Mouse (Mus musculus): ENCODE results near the gene Tbc1d15.

Gene Tbc1d15

DNA sequence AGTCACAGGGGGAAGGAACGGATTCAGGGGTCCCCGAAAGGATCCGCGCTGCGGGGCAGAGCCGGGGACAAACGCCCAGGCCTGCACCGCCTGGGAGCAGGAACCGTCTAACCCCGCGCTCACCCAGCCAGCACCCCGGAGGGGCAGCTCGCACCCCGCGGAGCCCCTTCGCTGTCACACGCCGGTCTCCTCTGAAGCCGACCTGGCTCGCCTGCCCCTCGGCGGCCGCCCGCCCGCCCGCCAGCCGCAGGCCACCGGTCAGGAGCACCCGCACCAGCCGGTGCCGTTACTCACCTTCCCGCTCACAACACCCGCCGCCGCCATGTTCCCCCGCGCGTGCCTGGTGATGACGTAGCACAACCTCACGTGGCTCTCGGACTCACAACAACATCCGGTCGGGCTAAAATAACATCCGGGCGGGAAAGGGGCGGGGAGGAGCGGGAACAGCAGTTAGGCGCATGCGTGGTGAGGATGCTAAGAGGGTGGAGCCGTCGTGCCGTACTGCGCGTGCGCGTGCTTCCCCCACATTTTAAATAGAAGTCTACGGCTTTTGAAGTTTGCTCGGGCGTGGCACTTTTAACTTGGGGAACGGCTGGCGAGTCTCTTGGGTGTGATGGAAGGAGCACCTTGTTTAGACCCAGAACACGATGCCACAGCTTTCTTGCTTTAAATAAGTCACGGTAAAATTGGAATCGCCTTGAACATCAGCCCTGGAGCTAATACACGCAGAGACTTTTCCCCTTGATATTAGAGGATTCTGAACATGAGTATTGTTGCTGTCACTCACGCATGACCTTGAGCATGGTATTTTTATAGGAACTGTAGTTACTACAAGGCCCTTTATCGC, at the start of gene Tbc1d15:
Gene Tbc1d15, minus strand, starts transcription at position 380 of the 847 bp plus-strand sequence.
- DNase-seq (ENCODE audit: low read depth, low spot score), result peak; percentile 99

DNA sequence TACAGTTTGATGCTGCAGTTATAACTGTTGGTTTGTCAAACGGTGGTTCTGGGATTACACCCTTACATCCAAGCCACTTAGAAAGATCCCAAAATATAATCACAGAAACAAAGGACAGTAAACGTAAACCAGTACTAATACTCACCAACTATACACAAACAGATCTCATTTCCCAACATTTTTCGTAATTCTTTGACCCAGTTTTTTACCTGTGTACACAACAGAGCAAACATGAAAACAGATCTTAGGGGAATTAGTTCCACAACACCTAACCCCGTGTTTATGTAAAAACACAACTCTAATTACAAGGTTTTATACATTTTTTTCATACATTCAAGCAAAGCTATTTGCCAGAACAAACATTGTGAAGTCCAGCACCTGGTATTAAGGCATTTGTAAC, 47.4 kb upstream of the Tbc1d15 start:
- no peak for DNase-seq (ENCODE audit: low read depth, low spot score)

GRCm38 (mm10) chr10:115297582-115297981, 46.3 kb upstream of the Tbc1d15 start:
- DNase-seq (ENCODE audit: low read depth, low spot score), result no peak

- DNase-seq (ENCODE audit: low read depth, low spot score), result no peak
These were observed 45.2 kb upstream of the Tbc1d15 start for GRCm38 (mm10) chr10:115296401-115296935.

DNA sequence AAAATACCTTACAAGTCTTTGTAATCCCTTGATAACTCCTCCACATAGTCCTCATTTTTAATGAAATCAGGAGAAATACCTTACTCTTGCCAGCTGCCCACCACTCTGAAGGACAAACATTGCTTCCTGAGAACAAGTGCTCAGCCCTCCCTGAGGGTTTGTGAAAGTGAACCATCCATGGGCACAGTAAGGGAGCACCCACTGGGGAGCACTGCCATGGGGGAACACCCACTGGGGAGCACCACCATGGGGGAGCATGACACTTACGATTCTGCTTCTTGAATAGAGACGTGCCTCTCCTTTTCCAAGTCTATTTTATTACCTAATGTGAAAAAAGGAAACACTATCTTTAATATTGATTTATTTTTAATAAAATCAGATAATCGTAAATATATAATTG, 43.9 kb upstream of the Tbc1d15 start:
- no peak for DNase-seq (ENCODE audit: low read depth, low spot score)

DNA sequence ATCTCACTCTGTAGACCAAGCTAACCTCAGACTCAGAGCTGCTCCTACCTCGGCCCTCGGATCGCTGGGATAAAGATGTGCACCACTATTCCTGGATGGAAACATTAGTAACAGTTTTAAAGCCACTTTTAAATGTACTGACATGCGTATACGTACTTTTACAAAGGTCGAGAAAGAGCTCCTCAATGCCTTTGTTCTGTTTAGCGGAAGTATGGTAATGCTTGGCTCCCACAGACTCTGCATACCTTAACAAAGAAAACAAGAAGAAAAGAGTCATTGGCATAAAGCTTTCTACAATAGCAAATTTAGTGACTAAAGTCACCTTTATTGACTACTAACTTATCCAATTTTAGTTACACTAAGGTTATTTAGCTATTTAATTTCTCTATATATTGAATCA, 43.4 kb upstream of the Tbc1d15 start:
- no peak for DNase-seq (ENCODE audit: low read depth, low spot score)

GRCm38 (mm10) chr10:115293946-115294345, 42.7 kb upstream of the Tbc1d15 start:
- DNase-seq (ENCODE audit: low read depth, low spot score), result no peak

- no peak for DNase-seq (ENCODE audit: low read depth, low spot score)
These were observed 39.4 kb upstream of the Tbc1d15 start for GRCm38 (mm10) chr10:115290671-115291070.

DNA sequence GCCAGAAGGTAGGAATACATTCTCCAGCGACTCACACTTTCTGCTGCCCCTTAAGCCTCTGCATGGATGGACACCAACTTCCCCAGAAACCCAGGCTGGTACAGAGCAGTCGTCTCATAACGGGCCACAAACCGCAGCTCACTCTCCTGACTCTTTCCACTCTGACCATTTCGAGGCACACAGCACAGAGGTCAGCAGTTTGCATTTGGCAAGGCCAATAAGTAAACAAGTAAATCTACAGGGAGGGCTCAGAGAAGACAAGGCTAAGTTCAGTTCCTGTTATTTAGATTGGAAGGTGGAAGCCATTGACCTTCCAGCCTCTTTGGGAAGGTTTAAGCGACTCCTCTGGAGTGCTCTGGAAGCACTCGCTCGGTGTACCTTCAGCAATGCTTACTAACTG, 37.6 kb upstream of the Tbc1d15 start:
- DNase-seq (ENCODE audit: low read depth, low spot score), result no peak

DNA sequence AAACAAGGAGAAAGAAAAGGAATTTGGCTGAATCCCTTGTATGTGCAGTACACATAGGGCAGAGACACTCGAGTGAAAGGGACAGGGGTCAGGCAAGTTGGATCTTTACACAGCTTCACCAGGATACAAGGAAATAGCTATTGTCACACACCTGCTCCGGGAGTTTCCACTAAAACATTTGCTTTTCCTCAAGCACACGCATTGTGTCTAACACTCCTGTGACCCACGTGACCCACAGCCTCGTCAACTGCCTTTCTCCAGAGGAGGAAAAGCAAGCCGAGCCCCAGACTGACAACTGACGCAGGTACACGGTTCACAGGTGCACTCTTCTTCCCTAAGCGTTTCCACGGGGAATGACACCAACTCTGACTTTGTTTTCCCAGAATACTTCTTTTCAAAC, 32.9 kb upstream of the Tbc1d15 start:
- DNase-seq (ENCODE audit: low read depth, low spot score), result no peak

- no peak for DNase-seq (ENCODE audit: low read depth, low spot score)
These were observed 30.1 kb upstream of the Tbc1d15 start for GRCm38 (mm10) chr10:115281381-115281780.

DNA sequence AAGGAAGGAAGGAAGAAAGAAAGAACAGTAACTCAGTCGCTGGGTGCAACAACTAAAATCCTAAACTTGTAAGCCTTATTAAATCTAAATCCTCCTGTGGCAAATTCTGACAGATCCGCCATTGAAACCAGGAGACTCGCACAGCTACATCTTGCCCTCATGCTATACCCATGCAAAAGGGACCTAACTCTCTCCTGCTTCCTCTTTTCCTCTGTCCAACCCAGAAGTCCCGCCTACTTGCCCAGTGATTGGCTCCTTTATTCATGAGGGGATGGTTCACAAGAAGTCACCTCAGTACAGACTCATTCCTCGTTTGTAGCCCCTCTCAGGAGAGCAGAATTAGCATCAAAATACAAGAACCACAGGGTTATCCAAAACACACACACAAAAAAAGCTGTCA, 20.4 kb upstream of the Tbc1d15 start:
- no peak for DNase-seq (ENCODE audit: low read depth, low spot score)

GRCm38 (mm10) chr10:115270612-115271390, 19.5 kb upstream of the Tbc1d15 start:
- DNase-seq (ENCODE audit: low read depth, low spot score), result no peak

- DNase-seq (ENCODE audit: low read depth, low spot score), result no peak
These were observed 11.8 kb upstream of the Tbc1d15 start for GRCm38 (mm10) chr10:115262926-115263562.

DNA sequence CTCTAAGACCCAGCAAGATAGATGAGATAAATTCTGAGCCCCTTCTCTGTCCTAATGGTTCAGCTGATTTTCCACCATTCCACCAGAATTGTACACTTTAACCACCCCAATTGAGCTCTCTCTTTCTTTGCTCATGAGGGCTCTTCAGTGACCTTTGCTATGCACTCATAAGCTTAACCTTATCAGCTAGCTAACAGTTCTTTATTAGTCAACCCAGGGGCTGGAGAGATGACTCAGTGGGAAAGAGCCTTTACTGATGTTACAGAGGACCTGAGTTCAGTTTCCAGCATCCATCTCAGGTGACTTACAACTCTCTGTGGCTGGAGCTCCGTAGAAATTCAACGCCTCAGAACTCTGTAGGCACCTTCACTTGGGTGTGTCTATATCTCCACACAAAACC, 11.0 kb upstream of the Tbc1d15 start:
- DNase-seq (ENCODE audit: low read depth, low spot score), result no peak

GRCm38 (mm10) chr10:115261428-115261827, 10.2 kb upstream of the Tbc1d15 start:
- no peak for DNase-seq (ENCODE audit: low read depth, low spot score)

DNA sequence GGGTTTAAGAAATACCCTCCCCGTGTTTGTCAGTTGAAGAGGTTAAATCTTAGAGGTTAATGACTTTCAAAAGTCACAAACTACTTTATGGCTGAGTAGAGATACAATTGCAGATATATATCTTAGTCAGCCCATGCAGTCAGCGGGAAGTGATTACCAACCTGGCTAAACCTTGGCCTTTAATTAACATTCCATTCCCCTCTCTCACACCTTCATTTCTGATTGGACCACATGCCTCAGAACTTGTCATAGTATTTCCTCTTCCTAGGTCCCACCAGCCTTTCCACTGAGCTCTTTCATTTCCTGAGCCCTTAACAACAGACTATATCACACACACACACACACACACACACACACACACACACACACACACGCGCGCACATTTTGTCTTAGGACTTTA, 4.9 kb upstream of the Tbc1d15 start:
- DNase-seq (ENCODE audit: low read depth, low spot score), result no peak

DNA sequence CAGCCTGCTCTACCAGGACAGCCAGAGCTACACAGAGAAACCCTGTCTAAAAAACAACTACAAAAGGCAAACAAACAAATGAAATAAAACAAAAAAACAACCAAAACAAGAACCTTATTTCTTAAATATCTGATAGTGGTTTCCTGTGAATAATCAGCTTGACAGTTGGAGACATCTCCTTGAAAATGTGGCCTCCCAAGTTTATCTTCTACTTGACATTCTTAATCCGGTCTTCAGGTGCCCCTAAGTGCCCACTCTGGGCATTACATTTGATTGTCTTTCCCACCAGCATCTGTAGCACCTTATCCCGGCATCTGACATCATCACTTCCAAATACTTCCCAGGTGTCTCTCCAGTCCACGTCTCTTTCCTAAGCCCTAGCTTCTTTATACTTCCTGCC, 2.3 kb upstream of the Tbc1d15 start:
- no peak for DNase-seq (ENCODE audit: low read depth, low spot score)

GRCm38 (mm10) chr10:115252321-115252757, 1.1 kb upstream of the Tbc1d15 start:
- DNase-seq (ENCODE audit: low read depth, low spot score), result peak; percentile 45

DNA sequence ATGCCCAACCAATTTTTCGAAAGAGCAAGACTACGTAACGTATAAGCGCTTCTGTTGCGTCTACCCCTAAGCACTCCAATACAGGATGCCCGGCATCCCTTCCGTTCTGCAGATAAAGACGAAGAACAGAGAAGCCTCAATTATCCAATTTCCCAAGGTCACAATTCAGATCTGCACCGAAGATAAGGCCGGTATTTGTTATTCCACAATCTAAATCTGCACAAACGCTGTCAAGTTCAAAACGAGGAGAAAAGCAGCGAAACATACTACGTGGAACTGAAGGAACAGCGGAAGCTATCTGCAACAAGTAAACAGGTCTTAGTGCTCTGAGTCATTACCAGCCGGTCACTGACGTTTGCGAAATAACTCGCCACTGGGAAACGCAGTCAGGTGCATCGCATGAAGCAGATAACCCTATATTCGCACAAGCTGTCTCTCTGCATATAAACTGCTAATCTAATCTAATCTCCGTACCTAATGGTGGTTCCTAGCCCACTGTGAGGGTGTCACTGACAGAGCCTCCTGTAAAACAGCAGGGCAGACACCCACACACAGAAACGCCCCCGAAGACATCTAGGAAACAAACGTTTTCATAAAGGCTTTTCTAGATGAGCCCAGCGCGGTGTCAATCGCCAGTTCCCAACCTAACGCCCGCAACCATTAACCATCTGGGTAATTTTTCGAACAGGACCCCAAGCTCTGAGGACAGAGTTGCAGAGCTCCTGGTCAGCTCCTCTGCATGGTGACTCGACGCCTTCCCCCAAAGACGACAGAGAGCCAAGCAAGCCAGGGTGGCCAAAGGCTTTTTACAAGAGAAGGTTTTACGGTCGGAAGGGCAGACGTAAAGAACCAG, 806 bp downstream of the Tbc1d15 start:
- DNase-seq (ENCODE audit: low read depth, low spot score), result peak; percentile 24

DNA sequence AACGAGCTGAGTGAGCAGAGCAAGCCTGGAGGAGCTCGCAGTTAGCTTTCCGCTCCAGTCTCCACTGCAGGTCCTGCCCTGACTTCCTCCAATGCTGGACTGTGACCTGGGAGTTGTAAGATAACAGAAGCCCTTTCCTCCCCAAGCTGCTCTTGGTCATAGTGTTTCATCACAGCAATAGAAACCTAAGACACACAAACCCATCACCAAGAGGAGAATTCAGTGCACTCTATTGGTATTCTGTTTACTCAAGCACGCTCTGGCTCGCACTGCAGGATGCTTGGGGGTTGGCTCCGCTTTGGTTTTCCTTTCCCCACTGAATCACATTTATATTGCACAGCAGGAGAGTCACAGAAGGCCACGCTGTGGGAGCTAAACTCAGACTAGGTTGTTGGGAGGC, 3.2 kb downstream of the Tbc1d15 start:
- no peak for DNase-seq (ENCODE audit: low read depth, low spot score)

Data from c-Kit-negative CD71-positive TER-119-positive erythroid progenitor cells, embryonic 14.5 days (primary cell).